Mouse (Mus musculus) spleen, adult 2 months (tissue): ENCODE results near the gene B9d2.

Experiments used
- CTCF ChIP-seq: fragments of 200-500 bp; IDR thresholded peaks from 2 replicates; pipeline ENCODE4 v1.5.1; 2011; ENCODE audit warnings: mild to moderate bottlenecking, inconsistent platforms; ENCODE audit not compliant: insufficient read depth, insufficient read length, insufficient replicate concordance; ENCODE audit errors: extremely low read depth
- POLR2A ChIP-seq: fragments of 200-500 bp; IDR thresholded peaks from 2 replicates; pipeline ENCODE4 v1.6.1; 2011; ENCODE audit warnings: low read depth, low read length, inconsistent platforms

GRCm38 (mm10) chr7:25729862-25730261, 49.3 kb downstream of the B9d2 start:
- TF ChIP-seq POLR2A = no peak
- TF ChIP-seq CTCF = no peak
